Mouse (Mus musculus): Measurements from ENCODE around the gene Paqr9. TPM values are rescaled to one million over a fixed set of nuclear protein-coding genes. Genes with fewer than 3 reads are reported as not detected.
A peak's percentile ranks its signal among the peaks of the same experiment; 100 is the strongest.

Gene Paqr9
- total and polyA plus RNA-seq, 3 experiments = not detected

DNA sequence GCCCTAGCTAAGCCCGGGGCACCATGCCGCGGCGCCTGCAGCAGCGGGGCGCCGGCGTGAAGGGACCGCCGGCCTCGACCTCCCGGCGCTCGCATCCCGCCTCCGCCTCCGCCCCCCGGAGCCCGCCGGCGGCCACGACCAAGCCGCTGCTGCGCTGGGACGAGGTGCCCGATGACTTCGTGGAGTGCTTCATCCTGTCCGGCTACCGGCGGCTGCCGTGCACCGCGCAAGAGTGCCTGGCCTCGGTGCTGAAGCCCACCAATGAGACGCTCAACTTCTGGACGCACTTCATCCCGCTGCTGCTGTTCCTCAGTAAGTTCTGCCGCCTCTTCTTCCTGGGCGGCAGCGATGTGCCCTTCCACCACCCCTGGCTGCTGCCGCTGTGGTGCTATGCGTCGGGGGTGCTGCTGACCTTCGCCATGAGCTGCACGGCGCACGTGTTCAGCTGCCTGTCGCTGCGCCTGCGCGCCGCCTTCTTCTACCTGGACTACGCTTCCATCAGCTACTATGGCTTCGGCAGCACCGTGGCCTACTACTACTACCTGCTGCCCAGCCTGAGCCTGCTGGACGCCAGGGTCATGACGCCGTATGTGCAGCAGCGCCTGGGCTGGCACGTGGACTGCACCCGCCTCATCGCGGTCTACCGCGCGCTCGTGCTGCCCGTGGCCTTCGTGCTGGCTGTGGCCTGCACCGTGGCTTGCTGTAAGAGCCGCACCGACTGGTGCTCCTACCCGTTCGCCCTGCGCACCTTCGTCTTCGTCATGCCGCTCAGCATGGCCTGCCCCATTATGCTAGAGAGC lies 679 bp downstream of the Paqr9 start:
- Histone ChIP-seq H3K4me3 (replicated peaks in 1 of 3; ENCODE audit: low read depth in 2 of 3, low read length in 2 of 3, poor library complexity in 1 of 3) (no peak overlapping the region), H3K79me2 (replicated peaks; ENCODE audit: control insufficient read depth, extremely low read depth, insufficient read depth, poor library complexity, severe bottlenecking) (no peaks in the 10 kb centered on the region), H3K9ac (ENCODE audit: insufficient read depth, low read depth) (no peak overlapping the region), H3K36me3 (replicated peaks in 1 of 2; ENCODE audit: control insufficient read depth in 1 of 2, insufficient read depth in 1 of 2, low read length in 1 of 2) (no peaks in the 10 kb centered on the region), H3K9me3 (replicated peaks; ENCODE audit: low read length) (peaks cover 12% of the 10 kb centered on the region), H3K27ac (ENCODE audit: insufficient read depth, low read depth) (no peak overlapping the region), H3K4me2 (ENCODE audit: insufficient read depth, low read depth, poor library complexity, severe bottlenecking) (no peak overlapping the region), H3K4me1 (ENCODE audit: control insufficient read depth in 1 of 2, insufficient read depth in 2 of 2) (peaks cover 0 to 7% of the 10 kb centered on the region in 2 experiments; a peak in 2 of 4 replicates), H3K27me3 (replicated peaks) (no peaks in the 10 kb centered on the region)
- in situ Hi-C loops (cut with MboI; ENCODE audit: low pct_ligation_motif_present, low pct_unique_long_range_greater_than_20kb, low sequenced_read_pairs) = no loop called here
- TF ChIP-seq ZC3H11A (IDR thresholded peaks at IDR 0.05; ENCODE audit: low read depth, low read length) (no peak), ZNF384 (IDR thresholded peaks at IDR 0.05; ENCODE audit: low read depth, low read length) (no peak), JUND (conservative IDR thresholded peaks at IDR 0.05; ENCODE audit: low read depth, low read length) (no peak), UBTF (IDR thresholded peaks at IDR 0.05; ENCODE audit: low read depth, low read length) (no peak), GABPA (IDR thresholded peaks at IDR 0.05; ENCODE audit: insufficient replicate concordance, low read depth, low read length) (no peak), MYC (IDR thresholded peaks at IDR 0.05; ENCODE audit: low read depth, low read length) (no peak), E2F4 (IDR thresholded peaks at IDR 0.05; ENCODE audit: insufficient replicate concordance, low read depth, low read length) (no peak), ZMIZ1 (IDR thresholded peaks at IDR 0.05; ENCODE audit: low read depth, low read length) (no peak), POLR2A (IDR thresholded peaks at IDR 0.05; ENCODE audit: low read depth, low read length) (no peak), MXI1 (IDR thresholded peaks at IDR 0.05; ENCODE audit: low read depth, low read length) (no peak), MAZ (IDR thresholded peaks at IDR 0.05; ENCODE audit: low read depth, low read length) (no peak), PAX5 (IDR thresholded peaks at IDR 0.05; ENCODE audit: low read length) (no peak), SIN3A (IDR thresholded peaks at IDR 0.05; ENCODE audit: low read length) (no peak)
- no peak for DNase-seq (ENCODE audit: extremely low read depth)
- dilution Hi-C loops (cut with MboI; ENCODE audit: extremely low pct_ligation_motif_present, extremely low pct_unique_long_range_greater_than_20kb, low sequenced_read_pairs) = no loop called here

DNA sequence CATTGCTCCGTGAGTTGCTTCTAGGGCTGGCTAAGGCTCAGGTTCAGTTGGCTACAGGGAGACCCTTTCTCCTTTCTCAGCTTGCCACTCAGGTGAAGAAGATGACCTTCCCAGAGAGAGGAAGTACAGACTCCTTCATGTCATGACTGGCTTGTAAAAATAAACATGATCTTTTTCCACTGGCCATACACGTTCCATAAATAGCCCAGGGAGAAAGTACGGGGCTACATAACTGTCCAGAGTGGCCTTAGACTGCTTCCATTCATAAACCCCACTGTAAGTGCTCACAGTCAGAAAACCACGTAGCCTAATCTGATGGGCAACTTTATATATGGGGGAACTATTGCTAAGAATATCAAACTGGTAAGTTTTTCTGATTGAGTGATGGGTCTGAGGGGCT lies 4.6 kb downstream of the Paqr9 start:
- Histone ChIP-seq H3K4me2 (ENCODE audit: insufficient read depth, low read depth, poor library complexity, severe bottlenecking) (peak overlapping the region; percentile 7; the same call in 1 of the 2 replicates), H3K36me3 (replicated peaks in 1 of 2; ENCODE audit: control insufficient read depth in 1 of 2, insufficient read depth in 1 of 2, low read length in 1 of 2) (no peaks in the 10 kb centered on the region), H3K79me2 (replicated peaks; ENCODE audit: control insufficient read depth, extremely low read depth, insufficient read depth, poor library complexity, severe bottlenecking) (no peaks in the 10 kb centered on the region), H3K27me3 (replicated peaks) (no peaks in the 10 kb centered on the region), H3K27ac (ENCODE audit: insufficient read depth, low read depth) (no peak overlapping the region), H3K9me3 (replicated peaks; ENCODE audit: low read length) (peaks cover 10% of the 10 kb centered on the region), H3K4me1 (ENCODE audit: control insufficient read depth in 1 of 2, insufficient read depth in 2 of 2) (peaks cover 6 to 23% of the 10 kb centered on the region in 2 experiments; a peak in 3 of 4 replicates), H3K9ac (ENCODE audit: insufficient read depth, low read depth) (no peak overlapping the region), H3K4me3 (replicated peaks in 1 of 3; ENCODE audit: low read depth in 2 of 3, low read length in 2 of 3, poor library complexity in 1 of 3) (no peak overlapping the region)
- TF ChIP-seq NELFE (IDR thresholded peaks at IDR 0.05; ENCODE audit: low read depth, low read length) (no peak), MEF2A (IDR thresholded peaks at IDR 0.05; ENCODE audit: borderline replicate concordance, low read depth, low read length) (peak; percentile 71; the same call in 1 of the 2 replicates)
- DNase-seq (ENCODE audit: extremely low read depth) = no peak
- in situ Hi-C loops (cut with MboI; ENCODE audit: low pct_ligation_motif_present, low pct_unique_long_range_greater_than_20kb, low sequenced_read_pairs) = no loop called here
- dilution Hi-C loops (cut with MboI; ENCODE audit: extremely low pct_ligation_motif_present, extremely low pct_unique_long_range_greater_than_20kb, low sequenced_read_pairs) = no loop called here
